Mouse (Mus musculus): Measurements from ENCODE around the gene Ghrh. TPM values are rescaled to one million over a fixed set of nuclear protein-coding genes. Genes with fewer than 3 reads are reported as not detected.

The Ghrh gene
- total and polyA plus RNA-seq, 2 experiments = not detected

- Histone ChIP-seq H3K27ac (replicated peaks; ENCODE audit: insufficient read depth, low read depth, low read length) (no peak overlapping the region), H3K79me2 (ENCODE audit: control insufficient read depth, insufficient read depth, low read length) (no peaks in the 10 kb centered on the region), H3K36me3 (ENCODE audit: control insufficient read depth, insufficient read depth, low read length) (no peaks in the 10 kb centered on the region), H3K9ac (ENCODE audit: low read depth, low read length) (no peak overlapping the region), H3K4me1 (ENCODE audit: control insufficient read depth, insufficient read depth, low read length) (no peaks in the 10 kb centered on the region), H3K27me3 (ENCODE audit: control insufficient read depth, insufficient read depth, low read length) (no peaks in the 10 kb centered on the region), H3K4me3 (ENCODE audit: insufficient read depth, low read depth, low read length) (no peak overlapping the region)
- no peak for TF ChIP-seq POLR2A (IDR thresholded peaks at IDR 0.05; ENCODE audit: extremely low read depth, insufficient read depth, low read length)
- TF ChIP-seq CTCF (IDR thresholded peaks at IDR 0.05; ENCODE audit: low read depth, low read length) = no peak
- 75% methylated on average over 5 of the region's 5 CpGs for WGBS
- DNase-seq (ENCODE audit: extremely low read depth, low read depth, low spot score) = no peak
Observed at GRCm38 (mm10) chr2:157342328-157342926, 4.9 kb downstream of the Ghrh start.

DNA sequence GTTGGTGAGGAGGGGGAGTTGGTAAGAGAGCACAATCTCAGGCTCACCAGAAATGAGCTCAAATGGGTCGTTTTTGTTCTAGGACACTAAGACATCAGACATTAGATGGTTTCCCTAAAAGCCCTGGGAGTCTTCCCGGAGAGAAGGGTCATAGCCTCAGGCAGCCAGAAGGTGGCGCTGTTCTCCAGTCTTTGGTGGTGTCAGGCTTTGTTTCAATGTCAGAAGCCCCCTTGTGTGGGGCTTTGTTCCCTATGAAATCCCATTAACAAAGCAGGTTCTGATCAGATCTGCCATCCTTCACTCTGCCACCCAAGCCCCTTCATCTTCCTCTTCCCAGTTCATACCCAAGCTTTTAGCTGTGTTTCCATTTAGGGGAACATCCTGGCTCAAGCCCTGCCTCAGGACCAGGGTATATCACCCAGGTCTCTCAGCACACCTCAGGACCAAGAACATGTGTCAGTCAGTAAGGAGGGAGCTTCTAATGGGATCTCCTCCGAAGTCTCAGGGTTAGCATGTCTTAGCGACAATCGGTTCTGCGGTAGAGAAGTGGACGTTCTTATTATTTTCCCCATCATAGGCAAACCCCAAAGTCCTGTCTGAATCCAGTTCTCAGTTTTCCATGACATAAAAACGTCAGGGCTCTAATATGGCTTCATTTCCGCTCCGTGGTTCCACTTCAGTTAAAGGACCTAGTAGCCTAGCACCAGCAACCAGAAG lies 5.6 kb downstream of the Ghrh start:
- no peak overlapping the region for H3K4me3 ChIP-seq (ENCODE audit: insufficient read depth, low read depth, low read length)
- DNase-seq (ENCODE audit: extremely low read depth, low read depth, low spot score) = peak; percentile 22
- H3K9ac ChIP-seq (ENCODE audit: low read depth, low read length) = no peak overlapping the region
- peak; percentile 86 for TF ChIP-seq CTCF (IDR thresholded peaks at IDR 0.05; ENCODE audit: low read depth, low read length)
- no peak for TF ChIP-seq POLR2A (IDR thresholded peaks at IDR 0.05; ENCODE audit: extremely low read depth, insufficient read depth, low read length)
- no peaks in the 10 kb centered on the region for H3K4me1 ChIP-seq (ENCODE audit: control insufficient read depth, insufficient read depth, low read length)
- H3K36me3 ChIP-seq (ENCODE audit: control insufficient read depth, insufficient read depth, low read length) = no peaks in the 10 kb centered on the region
- no peaks in the 10 kb centered on the region for H3K27me3 ChIP-seq (ENCODE audit: control insufficient read depth, insufficient read depth, low read length)
- H3K27ac ChIP-seq (replicated peaks; ENCODE audit: insufficient read depth, low read depth, low read length) = no peak overlapping the region
- 50% methylated on average over 11 of the region's 11 CpGs for WGBS
- no peaks in the 10 kb centered on the region for H3K79me2 ChIP-seq (ENCODE audit: control insufficient read depth, insufficient read depth, low read length)

- Histone ChIP-seq H3K9ac (ENCODE audit: low read depth, low read length) (no peak overlapping the region), H3K27ac (replicated peaks; ENCODE audit: insufficient read depth, low read depth, low read length) (peak overlapping the region; percentile 68)
Observed at GRCm38 (mm10) chr2:157340221-157340741, 7.0 kb downstream of the Ghrh start.

DNA sequence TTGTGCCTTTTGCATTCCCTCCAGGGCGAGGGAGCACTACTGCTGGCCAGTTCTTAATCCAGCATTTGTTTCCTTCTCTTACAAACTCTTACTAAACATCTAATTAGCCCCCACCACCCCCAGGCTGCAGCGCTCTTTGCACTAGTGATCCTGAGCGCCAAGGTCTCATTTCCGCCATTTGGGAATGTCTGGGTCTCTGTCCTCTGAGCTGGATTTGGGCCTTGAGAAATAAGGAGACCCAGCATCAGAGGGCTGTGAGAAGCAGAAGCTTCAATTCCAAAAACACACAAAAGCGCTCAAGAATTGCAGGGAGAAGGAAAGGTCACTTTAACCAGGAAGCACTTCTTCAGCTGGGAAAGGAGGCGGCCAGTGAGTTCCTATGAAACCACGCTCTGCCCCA lies 7.8 kb downstream of the Ghrh start:
- Histone ChIP-seq H3K9ac (ENCODE audit: low read depth, low read length) (no peak overlapping the region), H3K4me3 (ENCODE audit: insufficient read depth, low read depth, low read length) (no peak overlapping the region), H3K4me1 (ENCODE audit: control insufficient read depth, insufficient read depth, low read length) (no peaks in the 10 kb centered on the region), H3K27me3 (ENCODE audit: control insufficient read depth, insufficient read depth, low read length) (no peaks in the 10 kb centered on the region), H3K36me3 (ENCODE audit: control insufficient read depth, insufficient read depth, low read length) (no peaks in the 10 kb centered on the region), H3K79me2 (ENCODE audit: control insufficient read depth, insufficient read depth, low read length) (no peaks in the 10 kb centered on the region), H3K27ac (replicated peaks; ENCODE audit: insufficient read depth, low read depth, low read length) (peak overlapping the region; percentile 68)
- TF ChIP-seq POLR2A (IDR thresholded peaks at IDR 0.05; ENCODE audit: extremely low read depth, insufficient read depth, low read length) (no peak), CTCF (IDR thresholded peaks at IDR 0.05; ENCODE audit: low read depth, low read length) (no peak)
- WGBS = 75% methylated on average over 7 of the region's 7 CpGs
- DNase-seq (ENCODE audit: extremely low read depth, low read depth, low spot score) = peak; percentile 37

More at GRCm38 (mm10) chr2:157340221-157340741, 7.0 kb downstream of the Ghrh start:
- Histone ChIP-seq H3K4me3 (ENCODE audit: insufficient read depth, low read depth, low read length) (no peak overlapping the region), H3K27me3 (ENCODE audit: control insufficient read depth, insufficient read depth, low read length) (no peaks in the 10 kb centered on the region), H3K36me3 (ENCODE audit: control insufficient read depth, insufficient read depth, low read length) (no peaks in the 10 kb centered on the region), H3K4me1 (ENCODE audit: control insufficient read depth, insufficient read depth, low read length) (no peaks in the 10 kb centered on the region), H3K79me2 (ENCODE audit: control insufficient read depth, insufficient read depth, low read length) (no peaks in the 10 kb centered on the region)
- peak; percentile 38 for DNase-seq (ENCODE audit: extremely low read depth, low read depth, low spot score)
- TF ChIP-seq CTCF (IDR thresholded peaks at IDR 0.05; ENCODE audit: low read depth, low read length) = no peak
- no peak for TF ChIP-seq POLR2A (IDR thresholded peaks at IDR 0.05; ENCODE audit: extremely low read depth, insufficient read depth, low read length)
- 65% methylated on average over 7 of the region's 7 CpGs for WGBS

DNA sequence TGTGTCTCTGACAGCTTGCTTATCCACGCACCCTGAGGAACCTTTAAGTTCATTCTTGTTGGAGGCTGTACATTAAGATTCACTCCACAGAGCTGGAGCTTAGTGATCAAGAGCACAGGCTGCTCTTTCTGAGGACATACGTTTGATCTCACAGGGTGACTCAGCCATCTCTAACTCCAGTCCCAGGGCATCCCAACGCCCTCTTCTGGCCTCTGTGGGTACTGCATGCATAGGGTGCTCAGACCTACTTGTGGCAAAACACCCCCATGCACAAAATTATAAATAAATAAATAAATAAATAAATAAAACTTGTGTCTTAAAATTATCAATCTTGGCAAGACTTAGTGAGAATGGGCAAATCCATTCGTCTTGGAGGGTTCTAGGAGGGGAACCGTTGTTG lies 8.6 kb downstream of the Ghrh start:
- peak; percentile 80 for TF ChIP-seq CTCF (IDR thresholded peaks at IDR 0.05; ENCODE audit: low read depth, low read length)
- TF ChIP-seq POLR2A (IDR thresholded peaks at IDR 0.05; ENCODE audit: extremely low read depth, insufficient read depth, low read length) = no peak
- no peaks in the 10 kb centered on the region for H3K36me3 ChIP-seq (ENCODE audit: control insufficient read depth, insufficient read depth, low read length)
- H3K27ac ChIP-seq (replicated peaks; ENCODE audit: insufficient read depth, low read depth, low read length) = 0 out of 2 replicates have a peak overlapping the region, but pooled peaks have one; percentile 10
- DNase-seq (ENCODE audit: extremely low read depth, low read depth, low spot score) = peak; percentile 28
- no peak overlapping the region for H3K4me3 ChIP-seq (ENCODE audit: insufficient read depth, low read depth, low read length)
- H3K27me3 ChIP-seq (ENCODE audit: control insufficient read depth, insufficient read depth, low read length) = no peaks in the 10 kb centered on the region
- 36% methylated on average over 5 of the region's 5 CpGs for WGBS
- H3K79me2 ChIP-seq (ENCODE audit: control insufficient read depth, insufficient read depth, low read length) = no peaks in the 10 kb centered on the region
- no peak overlapping the region for H3K9ac ChIP-seq (ENCODE audit: low read depth, low read length)
- no peaks in the 10 kb centered on the region for H3K4me1 ChIP-seq (ENCODE audit: control insufficient read depth, insufficient read depth, low read length)

GRCm38 (mm10) chr2:157332059-157332458 lies 15.2 kb downstream of the Ghrh start:
- 80% methylated on average over 5 of the region's 5 CpGs for WGBS
- Histone ChIP-seq H3K27ac (replicated peaks; ENCODE audit: insufficient read depth, low read depth, low read length) (no peak overlapping the region), H3K27me3 (ENCODE audit: control insufficient read depth, insufficient read depth, low read length) (no peaks in the 10 kb centered on the region), H3K4me1 (ENCODE audit: control insufficient read depth, insufficient read depth, low read length) (no peaks in the 10 kb centered on the region), H3K9ac (ENCODE audit: low read depth, low read length) (no peak overlapping the region), H3K36me3 (ENCODE audit: control insufficient read depth, insufficient read depth, low read length) (peaks cover 2% of the 10 kb centered on the region), H3K4me3 (ENCODE audit: insufficient read depth, low read depth, low read length) (no peak overlapping the region), H3K79me2 (ENCODE audit: control insufficient read depth, insufficient read depth, low read length) (no peaks in the 10 kb centered on the region)
- DNase-seq (ENCODE audit: extremely low read depth, low read depth, low spot score) = no peak
- TF ChIP-seq CTCF (IDR thresholded peaks at IDR 0.05; ENCODE audit: low read depth, low read length) = no peak
- no peak for TF ChIP-seq POLR2A (IDR thresholded peaks at IDR 0.05; ENCODE audit: extremely low read depth, insufficient read depth, low read length)

Measured in liver, adult 2 months (tissue).